Mouse (Mus musculus) c-Kit-positive CD71-positive TER-119-negative erythroid progenitor cells, embryonic 14.5 days (primary cell): ENCODE results near the gene Arfip1.

ENCODE experiments used
- DNase-seq: peaks from one replicate; pipeline ENCODE4 v3.0.0-alpha.2; 2013; ENCODE audit warnings: low read depth

The Arfip1 gene

GRCm38 (mm10) chr3:84484891-84485290 lies 97.5 kb downstream of the Arfip1 start:
- no peak for DNase-seq

- DNase-seq = no peak
Observed at GRCm38 (mm10) chr3:84484333-84484732, 98.1 kb downstream of the Arfip1 start.

- DNase-seq = no peak
Observed at GRCm38 (mm10) chr3:84482121-84482520, 100.3 kb downstream of the Arfip1 start.

- DNase-seq = no peak
Observed at GRCm38 (mm10) chr3:84481104-84481503, 101.3 kb downstream of the Arfip1 start.

- no peak for DNase-seq
Observed at GRCm38 (mm10) chr3:84480006-84480897, 102.2 kb downstream of the Arfip1 start, which contains the start of gene Fhdc1. TSS of gene Fhdc1 (minus strand) at chr3:84480429.

GRCm38 (mm10) chr3:84479293-84480005 lies 103.0 kb downstream of the Arfip1 start:
- no peak for DNase-seq

- no peak for DNase-seq
Observed at GRCm38 (mm10) chr3:84478896-84479292, 103.5 kb downstream of the Arfip1 start.

- DNase-seq = no peak
Observed at GRCm38 (mm10) chr3:84478195-84478594, 104.2 kb downstream of the Arfip1 start.

GRCm38 (mm10) chr3:84477498-84477897 lies 104.9 kb downstream of the Arfip1 start:
- DNase-seq = no peak

GRCm38 (mm10) chr3:84474981-84475775 lies 107.2 kb downstream of the Arfip1 start:
- DNase-seq = no peak

GRCm38 (mm10) chr3:84474398-84474797 lies 108.0 kb downstream of the Arfip1 start:
- DNase-seq = no peak

GRCm38 (mm10) chr3:84472955-84473354 lies 109.5 kb downstream of the Arfip1 start:
- DNase-seq = no peak

- no peak for DNase-seq
Observed at GRCm38 (mm10) chr3:84472527-84472926, 109.9 kb downstream of the Arfip1 start.

- peak; percentile 80 for DNase-seq
Observed at GRCm38 (mm10) chr3:84471146-84471545, 111.3 kb downstream of the Arfip1 start.

- no peak for DNase-seq
Observed at GRCm38 (mm10) chr3:84468111-84468453, 114.3 kb downstream of the Arfip1 start.

- no peak for DNase-seq
Observed at GRCm38 (mm10) chr3:84467419-84468110, 114.9 kb downstream of the Arfip1 start.

GRCm38 (mm10) chr3:84465822-84466500 lies 116.5 kb downstream of the Arfip1 start:
- DNase-seq = no peak

- DNase-seq = no peak
Observed at GRCm38 (mm10) chr3:84461687-84462086, 120.7 kb downstream of the Arfip1 start.

- no peak for DNase-seq
Observed at GRCm38 (mm10) chr3:84460952-84461351, 121.5 kb downstream of the Arfip1 start.

- no peak for DNase-seq
Observed at GRCm38 (mm10) chr3:84460499-84460898, 121.9 kb downstream of the Arfip1 start.

GRCm38 (mm10) chr3:84455733-84456417 lies 126.5 kb downstream of the Arfip1 start:
- peak; percentile 90 for DNase-seq
